Mouse (Mus musculus) stomach, embryonic 15.5 days (tissue): ENCODE measurements around the gene Thumpd3. TPM values are rescaled to one million over a fixed set of nuclear protein-coding genes. Genes with fewer than 3 reads are reported as not detected.

ENCODE experiments used
- ATAC-seq: fragments of 200-750 bp; cut with Nextera tagmentation; 2 replicates; pipeline ENCODE4 v1.8.0; 2017; ENCODE audit warnings: low read depth, moderate number of reproducible peaks, moderate TSS enrichment; ENCODE audit not compliant: insufficient read depth, low FRiP score
- H3K27ac ChIP-seq: fragments of 300-500 bp; sonication (generic); 2 replicates; pipeline ENCODE4 v1.5.1; 2015; ENCODE audit warnings: mild to moderate bottlenecking, inconsistent platforms
- H3K27me3 ChIP-seq: fragments of 300-500 bp; sonication (generic); replicated peaks from 2 replicates; pipeline ENCODE4 v1.6.1; 2015; ENCODE audit warnings: inconsistent platforms
- H3K36me3 ChIP-seq: fragments of 300-500 bp; sonication (generic); 2 replicates; pipeline ENCODE4 v1.6.1; 2015; ENCODE audit warnings: inconsistent platforms
- H3K4me1 ChIP-seq: fragments of 300-500 bp; sonication (generic); 2 replicates; pipeline ENCODE4 v1.6.1; 2015; ENCODE audit warnings: inconsistent platforms
- H3K4me2 ChIP-seq: fragments of 300-500 bp; sonication (generic); 2 replicates; pipeline ENCODE4 v1.6.1; 2015; ENCODE audit warnings: mild to moderate bottlenecking, inconsistent platforms
- H3K4me3 ChIP-seq: fragments of 300-500 bp; sonication (generic); replicated peaks from 2 replicates; pipeline ENCODE4 v1.5.1; 2015; ENCODE audit warnings: inconsistent platforms
- H3K9ac ChIP-seq: fragments of 300-500 bp; sonication (generic); 2 replicates; pipeline ENCODE4 v1.6.1; 2015; ENCODE audit warnings: inconsistent platforms
- H3K9me3 ChIP-seq: fragments of 300-500 bp; sonication (generic); 2 replicates; pipeline ENCODE4 v1.6.1; 2016; ENCODE audit warnings: inconsistent platforms
- WGBS: fragments of 180-500 bp; shearing (Covaris S2); methylation state at CpG from one replicate; pipeline ENCODE4 v1.1.7; 2015; 5-methylcytosine and 5-hydroxymethylcytosine counted together
- polyA plus RNA-seq: library from polyadenylated mRNA; unstranded; fragments of >200 nt; fragmentation: Nextera tagmentation; extraction: Ambion mirVana; gene quantifications from 2 replicates; pipeline ENCODE4 v1.2.1, GENCODE M21; 2015

Thumpd3 gene
- polyA plus RNA-seq, 1 experiment from 2014 or later: 52.3 TPM

DNA sequence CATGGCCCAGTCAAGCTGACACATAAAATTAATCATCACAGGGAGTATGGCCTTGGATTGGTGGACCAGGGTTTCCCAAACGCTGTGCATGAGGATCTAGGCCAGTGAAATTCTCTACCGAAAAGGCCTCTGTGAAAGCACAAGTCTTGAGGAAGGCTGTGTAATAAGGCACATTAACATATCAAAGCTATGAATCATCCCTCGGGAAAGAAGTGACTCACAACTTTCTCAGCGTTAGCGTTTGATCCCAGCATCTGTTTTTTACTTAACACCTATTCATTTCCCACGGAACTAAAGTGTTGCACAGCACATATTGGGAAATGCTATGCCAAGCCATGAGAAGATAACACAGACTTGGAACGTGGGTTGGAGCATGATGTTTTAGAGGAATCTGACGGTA lies 21.2 kb upstream of the Thumpd3 start:
- no peaks in the 10 kb centered on the region for H3K9me3 ChIP-seq
- H3K4me1 ChIP-seq: no peaks in the 10 kb centered on the region
- no peaks in the 10 kb centered on the region for H3K36me3 ChIP-seq
- ATAC-seq: peak; percentile 65
- H3K27ac ChIP-seq: 0 out of 2 replicates have a peak overlapping the region, but pooled peaks have one; percentile 23
- H3K4me2 ChIP-seq: no peak overlapping the region
- no peak overlapping the region for H3K9ac ChIP-seq
- H3K27me3 ChIP-seq: no peaks in the 10 kb centered on the region
- 23% methylated on average over 8 of the region's 8 CpGs for WGBS
- H3K4me3 ChIP-seq: no peak overlapping the region

DNA sequence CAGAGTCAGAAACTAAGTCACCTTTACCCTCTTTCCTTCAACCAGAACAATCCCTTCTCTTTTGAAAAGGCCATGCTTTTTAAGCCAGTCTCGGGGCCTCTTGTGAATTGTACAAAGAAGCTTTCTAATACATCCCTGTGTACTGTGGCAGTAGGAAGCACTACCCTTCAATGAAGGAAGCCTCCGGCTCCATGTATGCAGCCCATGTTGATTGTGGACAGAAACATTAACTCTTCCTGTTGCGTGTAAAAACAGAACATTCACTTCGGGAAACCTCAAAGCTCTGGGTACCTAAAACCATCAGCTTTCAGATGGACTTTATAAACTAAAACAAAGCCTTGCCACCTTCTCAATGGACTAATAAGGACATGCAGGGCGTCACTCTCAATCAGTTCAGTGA lies 20.3 kb upstream of the Thumpd3 start:
- Histone ChIP-seq H3K36me3 (no peaks in the 10 kb centered on the region), H3K4me2 (no peak overlapping the region), H3K27ac (no peak overlapping the region), H3K4me1 (no peaks in the 10 kb centered on the region), H3K9ac (no peak overlapping the region), H3K4me3 (no peak overlapping the region), H3K27me3 (no peaks in the 10 kb centered on the region), H3K9me3 (no peaks in the 10 kb centered on the region)
- 73% methylated on average over 5 of the region's 5 CpGs for WGBS
- ATAC-seq: no peak

DNA sequence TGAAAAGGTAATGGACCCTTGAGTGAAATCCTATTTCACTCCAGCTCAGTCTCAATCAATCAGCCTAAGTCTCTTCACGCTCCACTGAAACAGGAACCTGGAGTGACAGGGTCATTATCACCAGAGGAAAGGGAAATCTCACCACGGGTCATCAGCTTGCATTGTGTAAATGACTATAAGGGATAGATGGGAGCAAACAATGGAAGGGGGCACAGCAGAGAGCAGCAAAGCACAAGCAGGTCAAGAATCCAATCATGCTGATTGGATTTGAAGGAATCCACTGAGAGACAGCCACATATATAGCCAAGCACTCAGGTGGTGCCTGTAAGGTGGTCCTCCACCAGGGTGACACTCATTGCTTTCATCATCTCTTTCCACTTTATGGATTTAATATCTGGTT lies 18.6 kb upstream of the Thumpd3 start:
- WGBS: 38% methylated on average over 2 of the region's 2 CpGs
- no peaks in the 10 kb centered on the region for H3K27me3 ChIP-seq
- H3K36me3 ChIP-seq: no peaks in the 10 kb centered on the region
- H3K4me1 ChIP-seq: no peaks in the 10 kb centered on the region
- H3K4me3 ChIP-seq: no peak overlapping the region
- H3K9me3 ChIP-seq: no peaks in the 10 kb centered on the region
- H3K27ac ChIP-seq: no peak overlapping the region
- H3K9ac ChIP-seq: no peak overlapping the region
- no peak for ATAC-seq
- no peak overlapping the region for H3K4me2 ChIP-seq

DNA sequence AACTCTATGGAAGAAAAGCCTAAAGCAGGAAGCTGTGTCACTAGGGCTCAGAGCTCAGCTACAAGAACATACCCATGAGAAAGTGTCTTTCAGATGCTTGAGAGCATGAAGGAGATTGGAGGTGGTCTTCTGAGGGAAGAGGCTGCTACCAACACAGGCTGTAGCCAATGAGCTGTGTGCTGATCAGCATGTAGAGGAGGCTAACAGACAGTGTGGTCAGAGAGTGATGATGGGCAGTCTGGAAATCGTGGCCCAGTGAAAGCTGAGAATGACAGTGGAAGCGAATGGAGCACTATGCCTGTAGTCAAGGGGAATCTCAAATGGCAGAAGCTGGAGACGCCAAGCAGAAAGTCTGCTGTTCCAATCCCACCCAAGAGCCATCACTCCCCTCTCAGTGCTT lies 17.0 kb upstream of the Thumpd3 start:
- no peak overlapping the region for H3K4me3 ChIP-seq
- no peaks in the 10 kb centered on the region for H3K4me1 ChIP-seq
- no peak overlapping the region for H3K9ac ChIP-seq
- no peaks in the 10 kb centered on the region for H3K9me3 ChIP-seq
- ATAC-seq: no peak
- no peak overlapping the region for H3K4me2 ChIP-seq
- no peaks in the 10 kb centered on the region for H3K36me3 ChIP-seq
- no peaks in the 10 kb centered on the region for H3K27me3 ChIP-seq
- 72% methylated on average over 3 of the region's 3 CpGs for WGBS
- no peak overlapping the region for H3K27ac ChIP-seq

DNA sequence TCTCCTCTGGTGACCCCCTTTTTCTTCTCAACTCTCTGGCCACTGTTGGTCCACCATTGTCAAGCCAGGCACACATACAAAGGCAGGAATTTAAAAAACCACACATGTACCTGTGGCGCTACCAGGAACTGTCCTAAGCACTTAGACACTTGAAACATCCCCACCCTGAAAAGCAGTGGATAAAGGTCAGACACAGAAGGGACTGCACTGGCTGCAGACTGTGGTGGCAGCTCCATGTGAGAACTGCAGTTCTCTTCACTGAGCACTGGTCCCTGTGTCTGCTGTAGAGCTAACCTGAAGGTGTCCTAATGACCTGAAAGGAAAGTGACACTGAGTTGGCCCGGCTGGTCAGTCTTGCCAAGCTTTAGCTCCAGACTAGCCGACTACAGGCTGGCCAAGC lies 15.5 kb upstream of the Thumpd3 start:
- no peak overlapping the region for H3K9ac ChIP-seq
- H3K27me3 ChIP-seq: no peaks in the 10 kb centered on the region
- H3K4me1 ChIP-seq: no peaks in the 10 kb centered on the region
- H3K27ac ChIP-seq: peak overlapping the region; percentile 67; the same call in 1 of the 2 replicates
- no peaks in the 10 kb centered on the region for H3K36me3 ChIP-seq
- 61% methylated on average over 3 of the region's 3 CpGs for WGBS
- H3K4me2 ChIP-seq: no peak overlapping the region
- H3K9me3 ChIP-seq: no peaks in the 10 kb centered on the region
- H3K4me3 ChIP-seq: no peak overlapping the region
- no peak; the same call in 1 of the 2 replicates for ATAC-seq

DNA sequence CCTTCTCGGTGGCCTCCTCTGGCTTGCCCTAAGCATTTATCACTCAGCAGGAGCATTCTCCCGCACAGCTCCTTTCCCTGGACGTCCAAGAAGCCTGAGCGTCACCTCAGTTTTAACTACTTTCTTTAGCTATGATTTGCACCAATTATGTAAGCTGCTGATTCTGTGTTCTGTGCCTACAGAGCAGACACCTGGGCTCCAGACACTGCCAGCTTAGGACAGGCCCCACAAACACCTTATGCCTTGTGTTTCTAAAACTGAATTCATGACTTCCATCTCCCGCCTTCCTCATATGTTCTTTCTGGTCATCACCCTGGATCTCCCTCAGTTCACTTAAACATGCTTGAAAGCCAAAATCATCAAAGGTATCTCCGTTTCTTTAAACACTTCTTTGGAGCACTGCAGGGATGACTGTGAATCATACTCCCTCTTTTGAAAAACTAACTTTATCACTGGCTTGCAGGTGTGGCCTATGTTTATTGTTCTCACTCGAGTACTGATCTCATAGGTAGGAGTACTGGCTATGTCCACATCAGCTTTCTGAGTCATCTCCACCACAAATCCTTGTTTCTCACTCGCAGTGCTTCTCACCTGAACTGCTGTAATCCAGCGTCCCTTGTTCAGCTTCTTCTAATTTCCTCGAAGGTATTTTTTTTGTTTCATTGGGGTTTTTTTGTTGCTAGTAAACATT lies 14.9 kb upstream of the Thumpd3 start:
- H3K4me1 ChIP-seq: no peaks in the 10 kb centered on the region
- no peaks in the 10 kb centered on the region for H3K27me3 ChIP-seq
- H3K27ac ChIP-seq: peak overlapping the region; percentile 67; the same call in 1 of the 2 replicates
- H3K4me3 ChIP-seq: no peak overlapping the region
- peak; percentile 77 for ATAC-seq
- H3K9me3 ChIP-seq: no peaks in the 10 kb centered on the region
- 60% methylated on average over 10 of the region's 10 CpGs for WGBS
- H3K36me3 ChIP-seq: no peaks in the 10 kb centered on the region
- H3K9ac ChIP-seq: no peak overlapping the region
- H3K4me2 ChIP-seq: no peak overlapping the region

DNA sequence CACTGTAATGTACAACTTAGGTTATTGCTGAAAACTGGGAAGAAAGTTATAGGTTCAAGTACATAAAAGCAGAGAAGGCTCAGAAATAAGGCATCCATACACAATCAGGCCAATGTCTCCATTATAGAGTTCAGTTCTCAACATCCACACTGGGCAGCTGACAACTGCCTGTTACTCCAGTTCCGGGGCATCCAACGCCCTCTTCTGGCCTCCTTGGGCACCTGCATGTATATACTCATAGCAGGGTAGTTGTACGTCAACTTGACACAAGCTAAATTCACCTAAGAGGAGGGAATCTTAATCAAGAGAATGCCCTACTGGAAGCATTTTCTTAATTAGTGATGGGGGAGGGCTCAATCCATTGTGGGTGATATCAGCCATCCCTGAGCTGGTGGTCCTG lies 13.9 kb upstream of the Thumpd3 start:
- Histone ChIP-seq H3K9me3 (no peaks in the 10 kb centered on the region), H3K9ac (no peak overlapping the region), H3K4me1 (no peaks in the 10 kb centered on the region), H3K27ac (no peak overlapping the region), H3K36me3 (no peaks in the 10 kb centered on the region), H3K4me2 (no peak overlapping the region), H3K27me3 (no peaks in the 10 kb centered on the region), H3K4me3 (no peak overlapping the region)
- ATAC-seq: no peak
- 69% methylated on average over 3 of the region's 3 CpGs for WGBS

DNA sequence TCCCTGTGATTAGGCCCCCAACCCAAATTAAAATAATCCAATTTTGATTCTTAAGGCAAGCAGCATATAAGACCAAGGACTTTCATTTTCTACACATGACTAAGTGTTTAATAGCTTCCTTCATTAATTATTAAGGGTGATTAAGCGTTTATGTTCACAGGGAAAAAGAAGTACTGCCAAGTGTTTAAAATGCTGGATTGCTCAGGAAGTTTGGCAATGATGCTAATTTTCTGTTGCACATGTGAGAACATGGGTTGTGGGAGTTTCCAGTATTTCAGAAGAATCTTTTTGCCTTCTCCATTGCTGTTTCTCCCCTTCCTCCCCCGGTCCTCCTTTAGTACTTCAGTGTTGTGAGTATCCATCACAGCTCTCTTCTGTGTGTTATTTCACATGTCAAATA lies 12.8 kb upstream of the Thumpd3 start:
- H3K27me3 ChIP-seq: no peaks in the 10 kb centered on the region
- no peak overlapping the region for H3K9ac ChIP-seq
- H3K4me3 ChIP-seq: no peak overlapping the region
- no peak for ATAC-seq
- WGBS: 80% methylated on average over 2 of the region's 2 CpGs
- no peak overlapping the region for H3K27ac ChIP-seq
- no peaks in the 10 kb centered on the region for H3K36me3 ChIP-seq
- no peak overlapping the region for H3K4me2 ChIP-seq
- no peaks in the 10 kb centered on the region for H3K4me1 ChIP-seq
- H3K9me3 ChIP-seq: no peaks in the 10 kb centered on the region

DNA sequence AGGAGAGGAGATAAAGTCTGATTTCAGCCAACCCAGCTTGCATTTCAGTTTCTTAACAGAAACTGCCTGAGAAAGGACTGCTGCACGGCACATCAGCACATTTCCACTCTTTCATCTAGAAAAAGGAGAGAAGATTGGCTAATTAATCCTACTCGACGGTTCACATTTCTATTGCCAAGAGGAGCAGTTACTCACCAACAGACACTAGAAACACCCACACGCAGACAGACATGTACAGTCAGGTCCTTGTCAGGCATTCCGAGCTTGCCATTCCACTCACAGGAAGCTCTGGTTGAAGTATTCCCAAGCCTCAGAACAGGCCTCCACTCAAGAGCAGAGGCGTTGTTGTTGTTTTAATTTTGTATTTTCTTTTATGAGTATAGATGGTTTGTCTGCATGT lies 11.6 kb upstream of the Thumpd3 start:
- no peak overlapping the region for H3K4me2 ChIP-seq
- H3K36me3 ChIP-seq: no peaks in the 10 kb centered on the region
- H3K4me1 ChIP-seq: no peaks in the 10 kb centered on the region
- no peak overlapping the region for H3K4me3 ChIP-seq
- peak overlapping the region; percentile 5; the same call in 1 of the 2 replicates for H3K27ac ChIP-seq
- WGBS: 70% methylated on average over 6 of the region's 6 CpGs
- H3K27me3 ChIP-seq: no peaks in the 10 kb centered on the region
- H3K9ac ChIP-seq: no peak overlapping the region
- no peaks in the 10 kb centered on the region for H3K9me3 ChIP-seq
- ATAC-seq: no peak

DNA sequence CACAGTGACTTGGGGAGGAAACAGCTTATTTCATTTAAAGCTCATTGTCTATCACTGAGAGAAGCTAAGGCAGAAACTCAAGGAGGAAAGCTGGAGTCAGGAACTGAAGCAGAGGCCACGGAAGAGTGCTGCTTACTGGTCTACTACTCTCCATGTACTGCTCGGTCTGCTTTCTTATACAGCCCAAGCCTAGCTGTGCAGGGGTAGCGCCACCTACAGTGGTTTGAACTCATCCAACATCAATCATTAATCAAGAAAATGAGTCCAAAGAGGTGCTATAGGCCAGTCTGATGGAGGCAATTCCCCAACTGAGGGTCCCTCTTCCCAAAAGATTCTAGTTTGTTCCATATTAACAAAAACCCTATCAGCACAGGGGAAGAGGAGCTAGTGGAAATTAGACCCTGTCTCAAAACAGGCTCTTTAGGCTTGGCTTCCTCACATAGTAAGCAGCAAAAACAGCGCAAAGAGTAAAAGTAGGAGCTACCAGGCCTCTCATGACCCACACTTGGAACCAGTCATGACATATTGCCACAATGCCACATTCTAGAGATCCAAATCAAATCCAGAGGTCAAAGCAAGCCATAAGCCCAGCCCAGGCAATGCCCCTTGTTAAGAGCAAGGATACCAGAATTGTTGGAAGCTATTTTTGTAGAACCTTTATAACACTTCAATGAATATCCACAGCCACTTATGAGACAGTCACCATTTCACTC lies 9.4 kb upstream of the Thumpd3 start:
- H3K9ac ChIP-seq: no peak overlapping the region
- no peak for ATAC-seq
- H3K4me2 ChIP-seq: no peak overlapping the region
- no peaks in the 10 kb centered on the region for H3K9me3 ChIP-seq
- H3K27me3 ChIP-seq: no peaks in the 10 kb centered on the region
- no peaks in the 10 kb centered on the region for H3K4me1 ChIP-seq
- WGBS: 63% methylated on average over 4 of the region's 4 CpGs
- H3K27ac ChIP-seq: no peak overlapping the region
- no peaks in the 10 kb centered on the region for H3K36me3 ChIP-seq
- H3K4me3 ChIP-seq: no peak overlapping the region

DNA sequence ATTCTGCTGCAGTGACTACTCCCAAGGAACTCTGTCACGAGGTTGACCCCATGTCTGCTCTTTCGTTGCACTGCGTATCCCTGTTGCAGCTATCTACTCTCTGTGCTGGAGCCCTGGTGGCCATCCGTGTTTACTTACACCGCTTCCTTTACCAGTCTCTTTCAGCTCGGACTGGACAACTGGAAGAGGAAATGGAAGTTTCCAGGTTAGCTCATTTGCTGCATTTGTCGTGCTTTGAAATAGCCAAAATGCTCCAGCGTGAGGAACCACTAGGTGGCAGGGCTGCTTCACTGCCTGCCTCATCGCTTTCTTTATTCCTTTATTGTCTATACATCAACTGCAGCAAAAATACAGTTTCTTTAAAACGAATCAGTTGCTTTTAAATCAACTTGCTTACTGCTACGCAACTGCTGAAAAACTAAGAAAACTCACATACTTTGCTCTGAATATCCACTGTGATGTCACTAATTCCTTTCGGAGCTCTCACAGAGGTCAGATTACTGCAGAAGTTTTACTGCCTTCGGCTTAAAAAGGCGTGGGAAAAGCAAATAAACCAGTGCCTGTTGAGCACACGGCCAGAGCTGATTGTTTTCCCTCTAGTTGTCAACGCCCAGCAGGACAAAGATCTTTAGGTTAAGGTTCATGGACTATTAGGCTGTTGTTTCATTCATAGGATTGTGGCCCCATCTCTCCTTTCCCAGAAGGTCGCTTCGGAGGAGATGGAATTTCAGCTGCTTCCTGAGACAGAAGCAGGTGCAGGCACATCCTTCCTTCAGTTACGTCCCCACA lies 7.9 kb upstream of the Thumpd3 start:
- no peak overlapping the region for H3K9ac ChIP-seq
- peak overlapping the region; percentile 82 for H3K27ac ChIP-seq
- peak overlapping the region; percentile 48 for H3K4me2 ChIP-seq
- H3K36me3 ChIP-seq: no peaks in the 10 kb centered on the region
- no peaks in the 10 kb centered on the region for H3K4me1 ChIP-seq
- no peaks in the 10 kb centered on the region for H3K9me3 ChIP-seq
- H3K27me3 ChIP-seq: no peaks in the 10 kb centered on the region
- 7% methylated on average over 19 of the region's 19 CpGs for WGBS
- H3K4me3 ChIP-seq: peak overlapping the region; percentile 14; the same call in 1 of the 2 replicates
- peak; percentile 73 for ATAC-seq

DNA sequence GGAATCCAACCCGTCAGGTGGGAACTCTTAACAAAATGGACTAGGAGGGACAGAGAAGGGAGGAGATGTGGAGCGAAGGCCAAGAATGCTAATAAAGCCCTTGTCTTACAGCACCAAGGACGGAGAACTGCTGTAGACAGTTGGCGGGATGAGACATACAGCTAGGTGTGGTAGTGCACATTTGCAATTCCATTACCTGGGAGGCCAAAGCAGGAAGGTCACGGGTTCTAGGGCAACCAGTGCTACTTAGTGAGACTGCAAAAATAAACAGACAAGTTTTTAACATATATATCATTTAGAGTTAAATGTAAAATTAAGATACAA lies 7.3 kb upstream of the Thumpd3 start:
- WGBS: 35% methylated on average over 5 of the region's 5 CpGs
- Histone ChIP-seq H3K4me1 (no peaks in the 10 kb centered on the region), H3K9me3 (no peaks in the 10 kb centered on the region), H3K4me3 (0 out of 2 replicates have a peak overlapping the region, but pooled peaks have one; percentile 14), H3K27ac (peak overlapping the region; percentile 82), H3K9ac (no peak overlapping the region), H3K4me2 (peak overlapping the region; percentile 48; the same call in 1 of the 2 replicates), H3K27me3 (no peaks in the 10 kb centered on the region), H3K36me3 (no peaks in the 10 kb centered on the region)
- peak; percentile 30; the same call in 1 of the 2 replicates for ATAC-seq
